Mouse (Mus musculus) small intestine, adult 2 months (tissue): ENCODE results near the gene Camta1. TPM values are rescaled to one million over a fixed set of nuclear protein-coding genes. Genes with fewer than 3 reads are reported as not detected.

Experiments
- H3K27ac ChIP-seq: fragments of 200-500 bp; 2 replicates; pipeline ENCODE4 v1.5.1; 2012; ENCODE audit warnings: low read depth, low read length, control low read depth, inconsistent platforms; ENCODE audit not compliant: insufficient read depth
- H3K27me3 ChIP-seq: fragments of 200-500 bp; 2 replicates; pipeline ENCODE4 v1.6.1; 2012; ENCODE audit warnings: mild to moderate bottlenecking, moderate library complexity, low read length, inconsistent platforms; ENCODE audit not compliant: control insufficient read depth, insufficient read depth
- H3K36me3 ChIP-seq: fragments of 200-500 bp; 2 replicates; pipeline ENCODE4 v1.6.1; 2012; ENCODE audit warnings: mild to moderate bottlenecking, low read length, control low read depth, inconsistent platforms; ENCODE audit not compliant: control insufficient read depth, insufficient read depth
- H3K4me1 ChIP-seq: fragments of 200-500 bp; 2 replicates; pipeline ENCODE4 v1.6.1; 2012; ENCODE audit warnings: low read length, inconsistent platforms, mixed read lengths; ENCODE audit not compliant: control insufficient read depth, insufficient read depth, insufficient read length
- H3K4me3 ChIP-seq: fragments of 200-500 bp; 2 replicates; pipeline ENCODE4 v1.5.1; 2012; ENCODE audit warnings: low read depth, mild to moderate bottlenecking, control low read depth, inconsistent platforms, low read length, moderate library complexity
- CTCF ChIP-seq: fragments of 200-500 bp; IDR thresholded peaks from 2 replicates; pipeline ENCODE4 v1.5.1; 2012; ENCODE audit warnings: low read depth, mild to moderate bottlenecking, control low read depth, inconsistent platforms, low read length, moderate library complexity, mixed read lengths; ENCODE audit not compliant: insufficient replicate concordance, insufficient read length; ENCODE audit errors: extremely low read depth
- POLR2A ChIP-seq: fragments of 200-500 bp; IDR thresholded peaks from 2 replicates; pipeline ENCODE4 v1.6.1; 2012; ENCODE audit warnings: low read depth, mild to moderate bottlenecking, control low read depth, inconsistent platforms, low read length, moderate library complexity
- WGBS: fragments of 180-500 bp; shearing (Covaris S2); methylation state at CpG from one replicate; pipeline ENCODE4 v1.1.7; 2018; 5-methylcytosine and 5-hydroxymethylcytosine counted together
- polyA plus RNA-seq: library from polyadenylated mRNA; depleted of rRNA; stranded (reverse); fragments of >200 nt; gene quantifications from 2 replicates; pipeline ENCODE4 v1.2.3, GENCODE M21; 2012

Camta1 gene
- polyA plus RNA-seq, 1 experiment: 2.2 TPM

DNA sequence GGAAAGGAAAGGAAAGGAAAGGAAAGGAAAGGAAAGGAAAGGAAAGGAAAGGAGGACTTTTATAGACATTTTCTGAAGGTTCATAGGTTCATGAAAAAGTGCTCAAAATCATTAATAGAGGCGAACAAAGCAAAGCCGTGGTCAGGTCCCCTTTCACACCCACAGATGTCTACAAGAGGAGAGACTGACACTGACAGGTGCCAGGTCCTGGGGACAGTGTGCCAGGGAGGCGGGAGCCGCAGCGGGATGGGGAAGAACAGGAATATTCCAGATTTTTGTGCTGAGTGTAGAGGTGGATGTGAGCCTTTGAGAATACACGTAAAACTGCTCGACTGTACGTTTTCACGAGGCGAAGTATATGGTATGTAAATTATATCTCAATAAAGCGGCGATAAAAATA lies 33.2 kb upstream of the Camta1 start:
- H3K36me3 ChIP-seq: no peaks in the 10 kb centered on the region
- WGBS: 92% methylated on average over 12 of the region's 12 CpGs
- H3K4me3 ChIP-seq: no peak overlapping the region
- no peaks in the 10 kb centered on the region for H3K4me1 ChIP-seq
- TF ChIP-seq CTCF: no peak
- no peak for TF ChIP-seq POLR2A
- no peak overlapping the region for H3K27ac ChIP-seq
- H3K27me3 ChIP-seq: no peaks in the 10 kb centered on the region

DNA sequence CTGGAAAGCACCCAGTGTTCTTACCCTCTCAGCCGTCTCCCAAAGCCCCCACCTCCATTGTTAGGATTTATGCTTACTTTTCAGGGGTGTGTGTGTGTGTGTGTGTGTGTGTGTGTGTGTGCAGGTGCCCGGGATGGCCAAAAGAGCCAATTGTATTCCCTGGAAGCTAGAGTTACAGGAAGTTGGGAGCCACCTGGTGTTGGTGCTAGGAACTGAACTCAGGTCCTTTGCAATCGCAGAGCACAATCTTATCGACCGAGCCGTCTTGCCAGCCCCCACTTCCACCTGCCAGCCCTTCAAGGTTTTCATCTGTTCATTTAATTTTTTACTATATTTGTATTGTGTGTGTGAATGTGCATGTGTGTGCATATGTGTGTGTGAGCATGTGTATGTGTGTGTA lies 31.6 kb upstream of the Camta1 start:
- TF ChIP-seq POLR2A (no peak), CTCF (peak; percentile 28; the same call in 1 of the 2 replicates)
- no peak overlapping the region for H3K4me3 ChIP-seq
- no peak overlapping the region for H3K27ac ChIP-seq
- no peaks in the 10 kb centered on the region for H3K36me3 ChIP-seq
- H3K27me3 ChIP-seq: no peaks in the 10 kb centered on the region
- 65% methylated on average over 6 of the region's 6 CpGs for WGBS
- H3K4me1 ChIP-seq: no peaks in the 10 kb centered on the region

DNA sequence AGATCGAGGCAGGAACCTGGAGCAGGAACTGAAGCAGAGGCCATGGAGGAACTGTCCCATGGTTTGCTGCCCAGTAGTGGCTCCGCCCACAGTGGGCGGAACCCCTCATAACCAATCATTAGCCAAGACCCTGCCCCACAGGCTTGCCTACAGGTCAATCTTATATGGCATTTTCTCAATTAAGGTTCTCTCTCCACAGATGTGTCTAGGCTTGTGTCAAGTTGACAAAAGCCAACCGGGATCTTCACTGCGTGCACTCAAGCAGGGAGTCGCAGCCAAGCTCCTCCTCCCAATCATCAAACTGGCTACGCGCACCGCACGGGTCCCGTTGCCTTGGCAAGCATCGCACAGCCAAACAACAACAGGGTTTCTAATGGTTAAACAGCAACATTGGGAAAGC lies 19.9 kb upstream of the Camta1 start:
- H3K36me3 ChIP-seq: no peaks in the 10 kb centered on the region
- H3K27ac ChIP-seq: no peak overlapping the region
- no peaks in the 10 kb centered on the region for H3K4me1 ChIP-seq
- TF ChIP-seq CTCF (no peak), POLR2A (no peak)
- no peaks in the 10 kb centered on the region for H3K27me3 ChIP-seq
- WGBS: 89% methylated on average over 12 of the region's 12 CpGs
- no peak overlapping the region for H3K4me3 ChIP-seq

DNA sequence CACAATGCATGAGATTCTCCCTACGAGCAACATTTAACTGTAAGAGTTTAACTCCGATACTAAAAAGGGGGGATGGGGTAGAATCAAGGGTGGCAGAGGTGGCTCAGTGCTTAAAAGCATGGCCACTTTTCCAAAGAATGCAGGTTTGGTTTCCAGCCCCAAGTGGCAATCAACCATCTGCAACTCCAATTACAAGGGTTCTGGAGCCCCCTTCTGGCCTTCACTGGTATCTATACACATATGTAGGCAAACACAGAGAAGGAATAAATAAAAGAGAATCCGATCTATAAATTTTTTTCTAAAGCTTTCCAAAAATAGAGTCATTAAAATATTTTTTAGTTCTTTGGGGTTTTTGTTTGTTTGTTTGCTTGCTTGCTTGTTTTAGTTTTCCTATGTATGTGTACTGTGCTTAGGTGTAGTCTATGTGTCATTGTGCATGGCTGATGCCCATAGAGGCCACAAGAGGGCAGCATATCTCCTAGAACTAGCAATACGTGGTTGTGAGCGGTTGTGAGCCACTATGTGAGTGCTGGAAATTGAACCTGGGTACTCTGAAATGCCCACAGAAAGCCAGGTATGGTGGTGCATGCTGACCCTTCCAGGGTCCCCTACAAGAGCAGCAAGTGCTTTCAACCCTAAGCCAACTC lies 18.5 kb upstream of the Camta1 start:
- Histone ChIP-seq H3K4me1 (no peaks in the 10 kb centered on the region), H3K27ac (no peak overlapping the region), H3K4me3 (no peak overlapping the region), H3K36me3 (no peaks in the 10 kb centered on the region), H3K27me3 (no peaks in the 10 kb centered on the region)
- no peak for TF ChIP-seq CTCF
- no peak for TF ChIP-seq POLR2A
- WGBS: 81% methylated on average over 5 of the region's 5 CpGs

DNA sequence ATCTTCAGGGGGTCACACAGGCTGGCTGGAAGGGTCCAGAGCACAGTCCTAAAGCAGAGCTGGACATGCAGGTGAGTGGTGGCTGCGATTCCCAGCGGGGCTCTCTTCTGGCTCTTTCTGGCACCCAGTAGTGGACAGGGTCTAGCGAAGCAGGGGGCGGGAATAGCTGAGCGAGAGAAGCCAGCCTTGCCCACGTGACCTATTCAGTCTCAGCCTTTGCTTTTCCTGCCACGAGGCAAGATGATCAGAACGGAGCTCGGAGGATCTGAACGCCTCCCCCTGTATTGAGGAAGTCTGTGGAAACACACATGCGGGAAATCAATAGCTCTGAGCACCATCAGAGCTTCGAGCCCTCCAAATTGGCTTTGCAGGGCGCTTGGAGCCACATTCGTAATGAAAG lies 14.7 kb upstream of the Camta1 start:
- 36% methylated on average over 14 of the region's 14 CpGs for WGBS
- H3K27ac ChIP-seq: no peak overlapping the region
- no peak for TF ChIP-seq POLR2A
- no peak for TF ChIP-seq CTCF

DNA sequence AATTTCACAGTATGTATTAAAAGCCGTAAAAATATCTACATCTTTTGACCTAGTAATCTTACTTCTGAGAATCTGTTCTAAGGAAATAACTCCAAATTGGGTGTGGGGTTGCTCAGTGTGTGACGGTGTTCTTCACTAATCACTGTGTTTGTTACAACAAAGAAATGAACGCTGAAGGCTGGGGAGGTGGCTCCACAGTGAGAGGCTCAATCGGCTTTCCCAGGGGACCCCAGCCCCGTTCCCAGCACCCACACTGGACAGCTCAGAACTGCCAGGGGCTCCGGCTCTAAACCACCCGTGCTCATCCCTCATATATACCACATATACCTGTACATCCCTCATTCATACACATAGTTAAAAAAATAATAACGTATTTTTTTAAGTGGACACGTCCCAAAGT lies 1.8 kb upstream of the Camta1 start:
- TF ChIP-seq POLR2A: no peak
- no peak for TF ChIP-seq CTCF
- H3K4me3 ChIP-seq: no peak overlapping the region
- no peaks in the 10 kb centered on the region for H3K36me3 ChIP-seq
- no peaks in the 10 kb centered on the region for H3K4me1 ChIP-seq
- no peaks in the 10 kb centered on the region for H3K27me3 ChIP-seq
- WGBS: 45% methylated on average over 9 of the region's 9 CpGs
- no peak overlapping the region for H3K27ac ChIP-seq

More for the DNA sequence above, 14.7 kb upstream of the Camta1 start:
- Histone ChIP-seq H3K36me3 (no peaks in the 10 kb centered on the region), H3K4me3 (no peak overlapping the region), H3K4me1 (no peaks in the 10 kb centered on the region), H3K27me3 (no peaks in the 10 kb centered on the region)

DNA sequence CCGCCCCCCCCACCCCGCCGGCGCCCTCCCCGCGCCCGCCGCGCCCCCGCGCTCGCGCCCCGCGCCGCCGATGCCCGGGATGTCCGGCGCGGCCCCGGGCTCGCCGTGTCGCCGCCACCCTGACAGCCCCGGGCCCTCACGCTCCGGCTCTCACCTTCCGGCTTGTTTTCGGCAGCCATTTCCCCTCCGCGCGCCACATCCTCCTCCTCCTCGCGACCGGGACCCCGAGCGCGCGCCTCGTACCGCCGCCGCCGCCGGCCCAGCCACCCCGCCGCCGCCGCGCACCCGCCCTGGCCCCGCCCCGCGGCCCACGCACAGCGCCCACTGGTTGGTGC lies 238 bp downstream of the Camta1 start:
- no peak for TF ChIP-seq POLR2A
- no peak for TF ChIP-seq CTCF
- Histone ChIP-seq H3K4me3 (peak overlapping the region; percentile 98), H3K36me3 (no peaks in the 10 kb centered on the region), H3K4me1 (no peaks in the 10 kb centered on the region), H3K27me3 (no peaks in the 10 kb centered on the region), H3K27ac (no peak overlapping the region; the same call in 1 of the 2 replicates)
- 3% methylated on average over 33 of the region's 58 CpGs for WGBS
